Mouse (Mus musculus) embryonic fibroblast, embryonic 13.5 days (primary cell): ENCODE results near the gene Jmjd6.

Source experiments
- CTCF ChIP-seq: IDR thresholded peaks from 2 replicates; pipeline ENCODE4 v1.5.1; 2011; ENCODE audit warnings: mild to moderate bottlenecking, control low read depth, low read length, moderate library complexity, borderline replicate concordance; ENCODE audit not compliant: insufficient read depth
- POLR2A ChIP-seq: IDR thresholded peaks from 2 replicates; pipeline ENCODE4 v1.6.1; 2011; ENCODE audit warnings: low read depth, mild to moderate bottlenecking, control low read depth, low read length, moderate library complexity

DNA sequence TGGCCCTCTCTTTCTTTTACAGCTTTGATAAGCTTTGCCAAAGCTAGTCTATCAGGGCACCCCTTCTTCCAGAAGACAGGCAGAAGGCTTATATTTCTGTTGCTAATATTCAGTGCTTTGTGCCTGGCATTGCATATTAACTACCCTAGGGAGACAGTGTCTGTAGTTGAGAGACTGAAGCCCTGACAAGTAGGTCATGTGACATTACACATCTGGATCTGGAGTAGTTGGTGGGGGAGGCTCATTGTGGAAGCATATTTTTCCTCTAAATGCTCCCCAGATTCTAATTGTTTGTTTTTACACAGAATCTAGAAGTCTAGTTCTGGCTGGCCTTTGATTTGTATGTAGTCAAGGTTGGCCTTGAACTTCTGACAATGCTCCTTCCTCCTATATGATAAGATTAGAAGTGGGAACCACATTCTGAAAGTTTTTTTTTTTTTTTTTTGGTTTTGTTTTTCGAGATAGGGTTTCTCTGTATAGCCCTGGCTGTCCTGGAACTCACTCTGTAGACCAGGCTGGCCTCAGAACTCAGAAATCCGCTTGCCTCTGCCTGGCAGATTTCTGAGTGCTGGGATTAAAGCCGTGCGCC is 3.4 kb upstream of the Jmjd6 start:
- TF ChIP-seq POLR2A (no peak), CTCF (no peak)
